Mouse (Mus musculus): ENCODE data around the gene Sspo. TPM values are rescaled to one million over a fixed set of nuclear protein-coding genes. Genes with fewer than 3 reads are reported as not detected.

Sspo gene
- polyA plus RNA-seq, 1 experiment from 2014 or later, result 0.58 TPM

DNA sequence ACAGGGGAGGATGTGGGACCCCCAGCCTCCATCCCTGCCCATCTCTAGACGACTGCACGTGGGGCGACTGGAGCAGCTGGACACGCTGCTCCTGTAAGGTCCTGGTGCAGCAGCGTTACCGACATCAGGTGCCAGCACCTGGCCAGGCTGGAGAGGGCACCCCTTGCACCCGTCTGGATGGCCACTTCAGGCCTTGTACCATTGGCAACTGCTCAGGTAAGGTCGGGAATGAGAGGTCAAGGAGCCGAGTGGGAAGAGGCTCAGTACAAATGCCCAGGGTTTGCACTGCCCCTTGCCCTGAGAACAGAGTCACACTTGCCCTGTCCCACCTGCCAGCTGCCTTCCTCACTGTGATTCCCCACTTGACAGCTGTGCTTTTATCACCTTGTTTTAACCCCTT is 43.3 kb downstream of the Sspo start:
- Histone ChIP-seq H3K4me2 (ENCODE audit: low read length) (no peak overlapping the region), H3K27ac (replicated peaks in 1 of 2; ENCODE audit: control insufficient read depth in 1 of 2, insufficient read depth in 1 of 2, low read depth in 2 of 2, low read length in 2 of 2) (no peak overlapping the region), H3K4me3 (ENCODE audit: control insufficient read depth in 1 of 2, insufficient read depth in 1 of 2, low read depth in 1 of 2, low read length in 2 of 2) (no peak overlapping the region), H3K9me3 (ENCODE audit: control insufficient read depth, low read length) (no peaks in the 10 kb centered on the region), H3K27me3 (ENCODE audit: control insufficient read depth, insufficient read depth, low read length) (peaks cover 7% of the 10 kb centered on the region), H3K36me3 (ENCODE audit: control insufficient read depth, insufficient read depth, low read length) (no peaks in the 10 kb centered on the region), H3K9ac (ENCODE audit: low read length) (no peak overlapping the region), H3K4me1 (ENCODE audit: control insufficient read depth in 2 of 2, insufficient read depth in 2 of 2, low read length in 2 of 2) (peaks cover 8 to 11% of the 10 kb centered on the region in 2 experiments; a peak in 3 of 4 replicates)
- no peak for ATAC-seq (ENCODE audit: insufficient number of reproducible peaks, insufficient read depth, low FRiP score, low read depth)
- WGBS, result 57% methylated on average over 9 of the region's 9 CpGs

DNA sequence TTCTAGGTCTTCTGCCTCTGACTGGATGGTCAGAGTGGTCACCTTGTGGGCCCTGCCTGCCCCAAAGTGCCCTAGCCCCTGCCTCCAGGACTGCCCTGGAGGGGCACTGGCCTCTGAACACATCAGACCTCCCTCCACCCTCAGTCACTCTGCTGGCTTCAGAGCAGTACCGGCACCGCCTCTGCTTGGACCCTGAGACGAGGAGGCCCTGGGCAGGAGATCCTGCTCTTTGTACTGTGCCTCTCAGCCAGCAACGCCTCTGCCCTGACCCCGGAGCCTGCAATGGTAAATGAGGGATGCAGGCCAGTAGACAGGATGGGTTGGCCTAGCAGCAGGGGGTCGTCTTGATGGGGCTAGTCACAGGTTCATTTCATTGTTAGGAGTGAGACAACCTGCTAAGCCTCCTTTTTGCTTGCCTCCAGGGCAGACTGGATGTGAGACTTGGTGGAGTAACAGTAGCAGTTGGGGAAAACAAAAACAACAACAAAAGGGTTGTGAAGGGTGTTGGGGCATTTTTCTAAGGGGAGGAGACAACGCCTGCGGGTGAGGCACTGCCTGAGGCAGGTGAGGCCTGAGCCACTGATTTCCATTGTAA is 45.2 kb downstream of the Sspo start:
- no peak for ATAC-seq (ENCODE audit: insufficient number of reproducible peaks, insufficient read depth, low FRiP score, low read depth)
- H3K36me3 ChIP-seq (ENCODE audit: control insufficient read depth, insufficient read depth, low read length), result no peaks in the 10 kb centered on the region
- H3K4me3 ChIP-seq (ENCODE audit: control insufficient read depth in 1 of 2, insufficient read depth in 1 of 2, low read depth in 1 of 2, low read length in 2 of 2), result no peak overlapping the region
- H3K9ac ChIP-seq (ENCODE audit: low read length), result no peak overlapping the region
- WGBS, result 42% methylated on average over 8 of the region's 8 CpGs
- no peak overlapping the region for H3K4me2 ChIP-seq (ENCODE audit: low read length)
- peaks cover 3% of the 10 kb centered on the region in 2 experiments; a peak in 2 of 4 replicates for H3K4me1 ChIP-seq (ENCODE audit: control insufficient read depth in 2 of 2, insufficient read depth in 2 of 2, low read length in 2 of 2)
- no peak overlapping the region for H3K27ac ChIP-seq (replicated peaks in 1 of 2; ENCODE audit: control insufficient read depth in 1 of 2, insufficient read depth in 1 of 2, low read depth in 2 of 2, low read length in 2 of 2)
- peaks cover 7% of the 10 kb centered on the region for H3K27me3 ChIP-seq (ENCODE audit: control insufficient read depth, insufficient read depth, low read length)
- no peaks in the 10 kb centered on the region for H3K9me3 ChIP-seq (ENCODE audit: control insufficient read depth, low read length)

DNA sequence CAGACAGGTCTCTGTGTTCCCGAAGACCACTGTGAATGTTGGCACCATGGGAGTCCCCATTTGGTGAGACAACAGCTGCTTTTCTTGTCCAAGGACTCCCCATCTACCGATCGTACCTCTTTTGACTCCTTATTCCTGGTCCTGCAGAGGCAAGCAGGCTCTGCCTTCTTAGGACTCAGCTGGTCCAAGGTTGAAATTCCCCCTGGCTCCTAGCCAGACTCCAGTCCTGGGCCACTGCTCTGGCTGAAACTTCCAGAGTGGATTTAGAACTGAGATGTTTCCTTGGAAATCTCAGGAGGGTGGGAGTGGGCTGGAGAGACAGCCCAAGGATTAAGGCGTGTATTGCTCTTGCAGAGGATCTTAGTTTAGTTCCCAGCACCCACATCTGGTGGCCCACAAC is 49.5 kb downstream of the Sspo start:
- Histone ChIP-seq H3K4me2 (ENCODE audit: low read length) (no peak overlapping the region), H3K4me3 (ENCODE audit: control insufficient read depth in 1 of 2, insufficient read depth in 1 of 2, low read depth in 1 of 2, low read length in 2 of 2) (no peak overlapping the region), H3K27ac (replicated peaks in 1 of 2; ENCODE audit: control insufficient read depth in 1 of 2, insufficient read depth in 1 of 2, low read depth in 2 of 2, low read length in 2 of 2) (no peak overlapping the region), H3K9me3 (ENCODE audit: control insufficient read depth, low read length) (no peaks in the 10 kb centered on the region), H3K36me3 (ENCODE audit: control insufficient read depth, insufficient read depth, low read length) (no peaks in the 10 kb centered on the region), H3K4me1 (ENCODE audit: control insufficient read depth in 2 of 2, insufficient read depth in 2 of 2, low read length in 2 of 2) (no peaks in the 10 kb centered on the region), H3K27me3 (ENCODE audit: control insufficient read depth, insufficient read depth, low read length) (0 out of 2 replicates have a peak, but pooled peaks cover 4% of the 10 kb centered on the region), H3K9ac (ENCODE audit: low read length) (no peak overlapping the region)
- 88% methylated on average over 4 of the region's 4 CpGs for WGBS
- ATAC-seq (ENCODE audit: insufficient number of reproducible peaks, insufficient read depth, low FRiP score, low read depth), result no peak

- Histone ChIP-seq H3K4me3 (ENCODE audit: control insufficient read depth in 1 of 2, insufficient read depth in 1 of 2, low read depth in 1 of 2, low read length in 2 of 2) (peak overlapping the region in 1 of 2 experiments; percentile 63; a peak in 2 of 4 replicates), H3K27me3 (ENCODE audit: control insufficient read depth, insufficient read depth, low read length) (no peaks in the 10 kb centered on the region), H3K9ac (ENCODE audit: low read length) (no peak overlapping the region), H3K4me1 (ENCODE audit: control insufficient read depth in 2 of 2, insufficient read depth in 2 of 2, low read length in 2 of 2) (no peaks in the 10 kb centered on the region), H3K4me2 (ENCODE audit: low read length) (peak overlapping the region; percentile 76; the same call in 1 of the 2 replicates), H3K36me3 (ENCODE audit: control insufficient read depth, insufficient read depth, low read length) (no peaks in the 10 kb centered on the region), H3K27ac (replicated peaks in 1 of 2; ENCODE audit: control insufficient read depth in 1 of 2, insufficient read depth in 1 of 2, low read depth in 2 of 2, low read length in 2 of 2) (no peak overlapping the region), H3K9me3 (ENCODE audit: control insufficient read depth, low read length) (no peaks in the 10 kb centered on the region)
- 4% methylated on average over 2 of the region's 2 CpGs for WGBS
- no peak for ATAC-seq (ENCODE audit: insufficient number of reproducible peaks, insufficient read depth, low FRiP score, low read depth)
These were observed 55.8 kb downstream of the Sspo start for GRCm38 (mm10) chr6:48503847-48504240.

DNA sequence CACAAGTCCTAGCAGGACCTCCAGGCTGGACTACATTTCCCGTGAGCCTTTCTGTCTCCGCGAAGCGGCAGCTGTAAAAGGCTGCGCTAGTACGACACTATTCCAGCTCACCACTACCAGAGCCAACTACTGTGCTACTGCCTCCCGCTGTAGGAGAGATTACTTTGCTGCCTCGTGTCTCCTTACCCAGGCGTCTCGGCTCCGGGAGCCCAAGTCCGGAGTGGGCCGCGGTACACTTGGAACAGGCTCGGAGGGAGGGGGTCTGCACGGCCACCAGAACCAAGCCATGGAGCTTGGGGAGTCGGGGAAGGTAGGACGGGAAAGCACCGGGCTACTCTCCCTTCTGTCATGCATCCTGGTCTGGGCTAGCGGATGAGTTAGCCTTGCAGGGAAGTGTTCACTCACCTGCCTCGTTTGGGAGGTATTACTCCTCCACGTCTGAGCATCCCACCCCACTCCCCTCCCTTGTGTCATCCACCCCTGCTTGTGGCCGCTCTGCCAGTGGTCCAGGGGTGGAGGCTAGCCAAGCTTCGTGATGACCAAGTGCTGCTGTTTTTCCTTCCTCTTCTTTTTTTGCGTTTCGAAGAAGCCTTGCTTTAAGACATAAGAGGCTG is 56.3 kb downstream of the Sspo start:
- Histone ChIP-seq H3K27ac (replicated peaks in 1 of 2; ENCODE audit: control insufficient read depth in 1 of 2, insufficient read depth in 1 of 2, low read depth in 2 of 2, low read length in 2 of 2) (peak overlapping the region; percentile 56 to 63; a peak in 2 of 4 replicates), H3K4me3 (ENCODE audit: control insufficient read depth in 1 of 2, insufficient read depth in 1 of 2, low read depth in 1 of 2, low read length in 2 of 2) (peak overlapping the region; percentile 63 to 86), H3K4me1 (ENCODE audit: control insufficient read depth in 2 of 2, insufficient read depth in 2 of 2, low read length in 2 of 2) (no peaks in the 10 kb centered on the region), H3K4me2 (ENCODE audit: low read length) (peak overlapping the region; percentile 76), H3K36me3 (ENCODE audit: control insufficient read depth, insufficient read depth, low read length) (peaks cover 4% of the 10 kb centered on the region; the same call in 1 of the 2 replicates), H3K27me3 (ENCODE audit: control insufficient read depth, insufficient read depth, low read length) (no peaks in the 10 kb centered on the region), H3K9me3 (ENCODE audit: control insufficient read depth, low read length) (no peaks in the 10 kb centered on the region), H3K9ac (ENCODE audit: low read length) (peak overlapping the region; percentile 75)
- ATAC-seq (ENCODE audit: insufficient number of reproducible peaks, insufficient read depth, low FRiP score, low read depth), result peak; percentile 87
- under 1% methylated on average over 26 of the region's 26 CpGs for WGBS

- ATAC-seq (ENCODE audit: insufficient number of reproducible peaks, insufficient read depth, low FRiP score, low read depth), result no peak
- Histone ChIP-seq H3K36me3 (ENCODE audit: control insufficient read depth, insufficient read depth, low read length) (peaks cover 28% of the 10 kb centered on the region), H3K9me3 (ENCODE audit: control insufficient read depth, low read length) (no peaks in the 10 kb centered on the region), H3K27ac (replicated peaks in 1 of 2; ENCODE audit: control insufficient read depth in 1 of 2, insufficient read depth in 1 of 2, low read depth in 2 of 2, low read length in 2 of 2) (no peak overlapping the region), H3K4me2 (ENCODE audit: low read length) (no peak overlapping the region), H3K4me3 (ENCODE audit: control insufficient read depth in 1 of 2, insufficient read depth in 1 of 2, low read depth in 1 of 2, low read length in 2 of 2) (no peak overlapping the region), H3K27me3 (ENCODE audit: control insufficient read depth, insufficient read depth, low read length) (no peaks in the 10 kb centered on the region), H3K9ac (ENCODE audit: low read length) (no peak overlapping the region), H3K4me1 (ENCODE audit: control insufficient read depth in 2 of 2, insufficient read depth in 2 of 2, low read length in 2 of 2) (no peaks in the 10 kb centered on the region)
- 50% methylated on average over 4 of the region's 4 CpGs for WGBS
These were observed 60.1 kb downstream of the Sspo start for GRCm38 (mm10) chr6:48508087-48508486.

DNA sequence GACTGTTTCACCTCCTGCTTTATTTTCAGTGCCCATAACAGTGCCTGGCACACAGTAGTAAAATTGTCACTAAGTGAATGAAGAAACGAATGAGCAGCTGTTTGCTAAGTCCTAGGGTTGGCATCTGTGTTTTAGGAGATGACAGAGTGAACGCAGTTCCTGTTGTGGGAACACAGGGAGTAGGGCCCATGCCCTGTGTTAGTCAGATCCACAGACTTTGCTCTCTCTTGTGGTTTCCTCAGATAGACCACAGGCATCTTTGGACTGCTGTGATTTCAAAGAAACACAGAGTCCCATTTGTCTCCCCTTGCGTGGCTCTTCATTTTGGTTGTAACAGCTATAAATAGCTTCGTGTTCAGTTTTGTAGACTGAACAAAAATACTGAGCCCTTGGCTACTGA is 62.4 kb downstream of the Sspo start:
- Histone ChIP-seq H3K4me2 (ENCODE audit: low read length) (no peak overlapping the region), H3K36me3 (ENCODE audit: control insufficient read depth, insufficient read depth, low read length) (peaks cover 50% of the 10 kb centered on the region), H3K27ac (replicated peaks in 1 of 2; ENCODE audit: control insufficient read depth in 1 of 2, insufficient read depth in 1 of 2, low read depth in 2 of 2, low read length in 2 of 2) (no peak overlapping the region), H3K4me3 (ENCODE audit: control insufficient read depth in 1 of 2, insufficient read depth in 1 of 2, low read depth in 1 of 2, low read length in 2 of 2) (no peak overlapping the region), H3K4me1 (ENCODE audit: control insufficient read depth in 2 of 2, insufficient read depth in 2 of 2, low read length in 2 of 2) (no peaks in the 10 kb centered on the region), H3K9ac (ENCODE audit: low read length) (no peak overlapping the region), H3K27me3 (ENCODE audit: control insufficient read depth, insufficient read depth, low read length) (no peaks in the 10 kb centered on the region), H3K9me3 (ENCODE audit: control insufficient read depth, low read length) (no peaks in the 10 kb centered on the region)
- 75% methylated on average over 4 of the region's 4 CpGs for WGBS
- no peak for ATAC-seq (ENCODE audit: insufficient number of reproducible peaks, insufficient read depth, low FRiP score, low read depth)
